Mouse (Mus musculus) midbrain, embryonic 15.5 days (tissue): ENCODE measurements around the gene Trio. TPM values are rescaled to one million over a fixed set of nuclear protein-coding genes. Genes with fewer than 3 reads are reported as not detected.
A peak's percentile ranks its signal among the peaks of the same experiment; 100 is the strongest.

Source experiments
- ATAC-seq: fragments of 200-750 bp; cut with Nextera tagmentation; replicated peaks from 2 replicates; pipeline ENCODE4 v1.8.0; 2017; ENCODE audit warnings: moderate TSS enrichment
- H3K27ac ChIP-seq: fragments of 300-500 bp; sonication (generic); 2 replicates; pipeline ENCODE4 v1.5.1; 2015; ENCODE audit warnings: mild to moderate bottlenecking, inconsistent platforms
- H3K27me3 ChIP-seq: fragments of 300-500 bp; sonication (generic); replicated peaks from 2 replicates; pipeline ENCODE4 v1.6.1; 2015; ENCODE audit warnings: inconsistent platforms
- H3K36me3 ChIP-seq: fragments of 300-500 bp; sonication (generic); replicated peaks from 2 replicates; pipeline ENCODE4 v1.6.1; 2015; ENCODE audit warnings: inconsistent platforms
- H3K4me1 ChIP-seq: fragments of 300-500 bp; sonication (generic); 2 replicates; pipeline ENCODE4 v1.6.1; 2015; ENCODE audit warnings: inconsistent platforms
- H3K4me2 ChIP-seq: fragments of 300-500 bp; sonication (generic); 2 replicates; pipeline ENCODE4 v1.6.1; 2015; ENCODE audit warnings: inconsistent platforms, mild to moderate bottlenecking, moderate library complexity
- H3K4me3 ChIP-seq: fragments of 300-500 bp; sonication (generic); 2 replicates; pipeline ENCODE4 v1.5.1; 2015; ENCODE audit warnings: mild to moderate bottlenecking, inconsistent platforms
- H3K9ac ChIP-seq: fragments of 300-500 bp; sonication (generic); 2 replicates; pipeline ENCODE4 v1.6.1; 2015; ENCODE audit warnings: mild to moderate bottlenecking, inconsistent platforms
- H3K9me3 ChIP-seq: fragments of 300-500 bp; sonication (generic); 2 replicates; pipeline ENCODE4 v1.6.1; 2016; ENCODE audit warnings: inconsistent platforms
- WGBS: fragments of 180-500 bp; shearing (Covaris S2); methylation state at CpG from one replicate; pipeline ENCODE4 v1.1.7; 2015; ENCODE audit warnings: mixed read lengths; 5-methylcytosine and 5-hydroxymethylcytosine counted together
- polyA plus RNA-seq: library from polyadenylated mRNA; unstranded; fragments of >200 nt; fragmentation: Nextera tagmentation; extraction: Ambion mirVana; gene quantifications from 2 replicates; pipeline ENCODE4 v1.2.1, GENCODE M21; 2015

Gene Trio
- polyA plus RNA-seq, 1 experiment from 2014 or later, result 42.9 TPM

GRCm38 (mm10) chr15:27925004-27925635 lies 100.5 kb downstream of the Trio start:
- Histone ChIP-seq H3K9ac (no peak overlapping the region), H3K4me2 (0 out of 2 replicates have a peak overlapping the region, but pooled peaks have one; percentile 3), H3K36me3 (no peaks in the 10 kb centered on the region), H3K4me3 (no peak overlapping the region), H3K27me3 (no peaks in the 10 kb centered on the region), H3K9me3 (no peaks in the 10 kb centered on the region), H3K4me1 (peaks cover 64% of the 10 kb centered on the region), H3K27ac (peak overlapping the region; percentile 16)
- 17% methylated on average over 15 of the region's 15 CpGs for WGBS
- no peak for ATAC-seq

GRCm38 (mm10) chr15:27923987-27924341 lies 101.7 kb downstream of the Trio start:
- Histone ChIP-seq H3K9ac (peak overlapping the region; percentile 41), H3K9me3 (no peaks in the 10 kb centered on the region), H3K4me1 (peaks cover 74% of the 10 kb centered on the region), H3K27me3 (no peaks in the 10 kb centered on the region), H3K27ac (peak overlapping the region; percentile 75), H3K4me3 (peak overlapping the region; percentile 32), H3K36me3 (no peaks in the 10 kb centered on the region), H3K4me2 (peak overlapping the region; percentile 46)
- peak; percentile 46 for ATAC-seq
- WGBS, result 12% methylated on average over 5 of the region's 5 CpGs

GRCm38 (mm10) chr15:27923280-27923986 lies 102.2 kb downstream of the Trio start:
- no peaks in the 10 kb centered on the region for H3K9me3 ChIP-seq
- H3K4me3 ChIP-seq, result peak overlapping the region; percentile 32
- no peaks in the 10 kb centered on the region for H3K27me3 ChIP-seq
- peak overlapping the region; percentile 46 for H3K4me2 ChIP-seq
- peaks cover 79% of the 10 kb centered on the region for H3K4me1 ChIP-seq
- H3K36me3 ChIP-seq, result no peaks in the 10 kb centered on the region
- H3K9ac ChIP-seq, result peak overlapping the region; percentile 41
- 5% methylated on average over 21 of the region's 21 CpGs for WGBS
- ATAC-seq, result peak; percentile 93
- H3K27ac ChIP-seq, result peak overlapping the region; percentile 75

DNA sequence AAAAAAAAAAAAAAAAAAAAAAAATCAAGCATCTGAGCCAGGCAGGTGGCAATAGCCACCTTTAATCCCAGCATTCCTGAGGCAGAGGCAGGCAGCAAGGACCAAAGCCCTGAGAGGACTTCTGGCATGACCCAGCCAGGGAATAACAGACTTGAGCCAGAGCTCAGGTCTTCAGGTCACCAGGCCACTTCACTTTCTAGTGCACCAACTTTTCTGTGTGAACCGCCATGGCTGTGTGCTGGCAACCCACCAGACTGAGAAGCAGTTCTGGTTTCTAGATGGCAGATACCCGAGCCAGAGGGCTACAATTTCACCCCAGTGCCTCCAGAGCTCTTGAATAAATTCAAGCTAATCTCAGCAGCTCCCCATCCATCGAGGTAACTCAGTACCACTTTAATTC lies 104.9 kb downstream of the Trio start:
- H3K27ac ChIP-seq, result no peak overlapping the region
- H3K9ac ChIP-seq, result no peak overlapping the region
- no peak overlapping the region for H3K4me2 ChIP-seq
- H3K9me3 ChIP-seq, result no peaks in the 10 kb centered on the region
- H3K27me3 ChIP-seq, result no peaks in the 10 kb centered on the region
- H3K36me3 ChIP-seq, result no peaks in the 10 kb centered on the region
- 47% methylated on average over 3 of the region's 3 CpGs for WGBS
- H3K4me1 ChIP-seq, result peaks cover 63% of the 10 kb centered on the region
- H3K4me3 ChIP-seq, result no peak overlapping the region
- ATAC-seq, result no peak

GRCm38 (mm10) chr15:27919540-27919939 lies 106.1 kb downstream of the Trio start:
- Histone ChIP-seq H3K9me3 (no peaks in the 10 kb centered on the region), H3K4me2 (no peak overlapping the region), H3K4me1 (peaks cover 52% of the 10 kb centered on the region), H3K4me3 (no peak overlapping the region), H3K9ac (no peak overlapping the region), H3K36me3 (no peaks in the 10 kb centered on the region), H3K27ac (no peak overlapping the region), H3K27me3 (no peaks in the 10 kb centered on the region)
- peak; percentile 69 for ATAC-seq
- 19% methylated on average over 5 of the region's 5 CpGs for WGBS

DNA sequence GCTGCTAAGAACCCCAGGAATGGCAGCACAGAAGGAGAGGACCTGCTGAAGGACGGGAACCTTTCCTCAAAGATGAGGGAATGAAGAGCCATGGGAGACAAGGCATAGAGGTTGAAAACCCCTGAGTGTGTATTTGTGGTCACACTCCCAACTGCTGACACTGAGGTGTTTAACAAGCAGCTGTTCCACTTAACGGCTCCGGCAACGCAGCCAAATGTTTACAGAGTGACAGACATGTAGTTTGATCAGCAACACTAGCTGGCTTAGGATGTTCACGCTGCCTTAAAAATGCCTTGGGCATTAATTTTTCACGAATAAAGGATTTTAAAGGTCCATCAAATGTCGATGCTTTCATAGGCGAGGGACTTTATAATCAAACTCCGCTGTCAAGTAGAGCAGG lies 106.8 kb downstream of the Trio start:
- Histone ChIP-seq H3K4me2 (no peak overlapping the region), H3K4me3 (no peak overlapping the region), H3K9ac (no peak overlapping the region), H3K27me3 (no peaks in the 10 kb centered on the region), H3K36me3 (no peaks in the 10 kb centered on the region), H3K27ac (no peak overlapping the region), H3K9me3 (no peaks in the 10 kb centered on the region), H3K4me1 (peaks cover 46% of the 10 kb centered on the region)
- ATAC-seq, result no peak
- 72% methylated on average over 9 of the region's 9 CpGs for WGBS

GRCm38 (mm10) chr15:27916204-27916603 lies 109.4 kb downstream of the Trio start:
- Histone ChIP-seq H3K4me3 (no peak overlapping the region), H3K36me3 (no peaks in the 10 kb centered on the region), H3K9ac (no peak overlapping the region), H3K4me1 (peaks cover 27% of the 10 kb centered on the region), H3K9me3 (no peaks in the 10 kb centered on the region), H3K4me2 (no peak overlapping the region), H3K27ac (no peak overlapping the region), H3K27me3 (no peaks in the 10 kb centered on the region)
- no peak for ATAC-seq
- WGBS, result 60% methylated on average over 4 of the region's 4 CpGs

- Histone ChIP-seq H3K27ac (no peak overlapping the region), H3K36me3 (no peaks in the 10 kb centered on the region), H3K9me3 (no peaks in the 10 kb centered on the region), H3K9ac (no peak overlapping the region), H3K27me3 (no peaks in the 10 kb centered on the region), H3K4me2 (no peak overlapping the region), H3K4me3 (no peak overlapping the region), H3K4me1 (no peaks in the 10 kb centered on the region)
- ATAC-seq, result no peak
- 82% methylated on average over 3 of the region's 3 CpGs for WGBS
These were observed 112.6 kb downstream of the Trio start for GRCm38 (mm10) chr15:27913013-27913412.

- WGBS, result 92% methylated on average over 9 of the region's 9 CpGs
These were observed 114.5 kb downstream of the Trio start for GRCm38 (mm10) chr15:27911196-27911595.

DNA sequence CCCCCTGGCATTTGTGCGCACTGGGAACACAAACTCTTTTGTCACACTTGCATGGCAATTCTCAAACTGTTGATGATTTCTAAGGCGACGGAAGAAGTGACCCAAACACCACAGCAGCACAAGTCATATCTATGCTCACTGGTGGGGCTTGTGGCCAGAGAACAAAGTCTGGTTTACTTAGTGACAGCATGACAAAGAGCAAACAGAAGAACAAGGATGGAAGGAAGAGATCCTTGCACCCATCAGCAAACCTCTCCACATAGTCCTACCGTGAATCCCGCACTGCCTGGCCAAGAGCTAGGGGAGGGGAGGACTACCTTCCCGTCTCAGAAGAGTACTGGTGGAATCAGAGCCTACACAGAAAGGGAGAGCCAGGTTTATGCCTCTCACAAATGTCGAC lies 115.5 kb downstream of the Trio start:
- H3K4me3 ChIP-seq, result no peak overlapping the region
- 89% methylated on average over 7 of the region's 7 CpGs for WGBS
- no peaks in the 10 kb centered on the region for H3K27me3 ChIP-seq
- H3K4me1 ChIP-seq, result peaks cover 22% of the 10 kb centered on the region
- H3K27ac ChIP-seq, result no peak overlapping the region
- no peaks in the 10 kb centered on the region for H3K36me3 ChIP-seq
- H3K9ac ChIP-seq, result no peak overlapping the region
- H3K4me2 ChIP-seq, result no peak overlapping the region
- H3K9me3 ChIP-seq, result no peaks in the 10 kb centered on the region
- no peak for ATAC-seq

More at GRCm38 (mm10) chr15:27911196-27911595, 114.5 kb downstream of the Trio start:
- Histone ChIP-seq H3K9ac (no peak overlapping the region), H3K27ac (no peak overlapping the region), H3K4me2 (no peak overlapping the region), H3K9me3 (no peaks in the 10 kb centered on the region), H3K36me3 (no peaks in the 10 kb centered on the region), H3K27me3 (no peaks in the 10 kb centered on the region), H3K4me3 (no peak overlapping the region), H3K4me1 (peaks cover 17% of the 10 kb centered on the region)
- ATAC-seq, result no peak

- ATAC-seq, result no peak; the same call in 1 of the 2 replicates
- WGBS, result 56% methylated on average over 5 of the region's 5 CpGs
These were observed 118.0 kb downstream of the Trio start for GRCm38 (mm10) chr15:27907649-27908048.

GRCm38 (mm10) chr15:27906409-27906808 lies 119.2 kb downstream of the Trio start:
- H3K4me3 ChIP-seq, result no peak overlapping the region
- no peak for ATAC-seq
- H3K27ac ChIP-seq, result no peak overlapping the region; the same call in 1 of the 2 replicates
- no peak overlapping the region for H3K9ac ChIP-seq
- no peaks in the 10 kb centered on the region for H3K27me3 ChIP-seq
- H3K36me3 ChIP-seq, result no peaks in the 10 kb centered on the region
- H3K4me2 ChIP-seq, result no peak overlapping the region
- no peaks in the 10 kb centered on the region for H3K9me3 ChIP-seq
- WGBS, result 60% methylated on average over 4 of the region's 4 CpGs
- H3K4me1 ChIP-seq, result peaks cover 35% of the 10 kb centered on the region

More at GRCm38 (mm10) chr15:27907649-27908048, 118.0 kb downstream of the Trio start:
- Histone ChIP-seq H3K9me3 (no peaks in the 10 kb centered on the region), H3K4me3 (no peak overlapping the region), H3K27me3 (no peaks in the 10 kb centered on the region), H3K4me2 (no peak overlapping the region), H3K9ac (no peak overlapping the region), H3K36me3 (no peaks in the 10 kb centered on the region), H3K27ac (peak overlapping the region; percentile 42; the same call in 1 of the 2 replicates), H3K4me1 (peaks cover 35% of the 10 kb centered on the region)
